Mouse (Mus musculus) heart, adult 18-20 months (tissue): ENCODE data around the gene Manba. TPM values are rescaled to one million over a fixed set of nuclear protein-coding genes. Genes with fewer than 3 reads are reported as not detected.

ENCODE experiments used
- total RNA-seq, 2 experiments: library from RNA; stranded (reverse); gene quantifications; 2 replicates each; pipeline ENCODE4 v1.2.3; 2021

Gene Manba
- total RNA-seq, 2 experiments from 2014 or later = 15.0 to 17.5 TPM

Other genes starting within 250 kb of the Manba start
- gene Bdh2, start 204.4 kb upstream of the Manba start, total RNA-seq = 1 to 10 TPM; 3.2 to 4.6 TPM
- gene Slc9b2, start 177.9 kb upstream of the Manba start, total RNA-seq = under 1 TPM; 0.18 to 0.35 TPM
- gene Slc9b1, start 137.6 kb upstream of the Manba start, total RNA-seq = under 1 TPM; 0.69 to 0.92 TPM
- 10 to 100 TPM; 44.1 to 49.3 TPM for gene Cisd2, start 61.7 kb upstream of the Manba start, total RNA-seq
- gene Ube2d3, start 47.5 kb upstream of the Manba start, total RNA-seq = 100 to 1,000 TPM; 365 to 406 TPM
- gene Nfkb1, start 205.9 kb downstream of the Manba start, total RNA-seq = 10 to 100 TPM; 30.7 to 33.0 TPM